Mouse (Mus musculus): ENCODE results near the gene Slc22a20. TPM values are rescaled to one million over a fixed set of nuclear protein-coding genes. Genes with fewer than 3 reads are reported as not detected.
A peak's percentile ranks its signal among the peaks of the same experiment; 100 is the strongest.

Slc22a20 gene
- polyA plus RNA-seq, 1 experiment from 2014 or later: not detected

DNA sequence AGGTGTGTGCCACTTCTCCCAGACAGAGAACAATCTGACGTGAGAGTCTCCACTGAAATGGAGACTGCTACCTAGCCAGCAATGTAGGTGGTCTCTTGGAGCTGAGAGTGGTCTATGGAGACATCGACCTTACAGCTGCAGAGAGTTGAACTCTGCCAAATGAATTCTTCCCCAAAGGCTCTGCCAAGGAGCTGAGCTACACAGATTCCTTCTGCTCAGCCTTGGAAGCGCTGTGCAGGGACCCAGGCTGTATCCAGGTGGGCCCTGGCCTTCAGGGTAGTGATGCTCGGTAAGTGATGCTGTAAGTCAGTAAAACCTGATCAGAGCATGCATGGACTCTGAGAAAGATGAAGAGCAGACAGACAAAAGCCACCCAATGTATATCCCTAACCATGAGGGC lies 10.8 kb downstream of the Slc22a20 start:
- Histone ChIP-seq H3K4me3 (ENCODE audit: inconsistent target) (no peak overlapping the region), H3K79me2 (ENCODE audit: inconsistent target) (no peaks in the 10 kb centered on the region)
- WGBS (ENCODE audit: missing documents): 85% methylated on average over 4 of the region's 4 CpGs

DNA sequence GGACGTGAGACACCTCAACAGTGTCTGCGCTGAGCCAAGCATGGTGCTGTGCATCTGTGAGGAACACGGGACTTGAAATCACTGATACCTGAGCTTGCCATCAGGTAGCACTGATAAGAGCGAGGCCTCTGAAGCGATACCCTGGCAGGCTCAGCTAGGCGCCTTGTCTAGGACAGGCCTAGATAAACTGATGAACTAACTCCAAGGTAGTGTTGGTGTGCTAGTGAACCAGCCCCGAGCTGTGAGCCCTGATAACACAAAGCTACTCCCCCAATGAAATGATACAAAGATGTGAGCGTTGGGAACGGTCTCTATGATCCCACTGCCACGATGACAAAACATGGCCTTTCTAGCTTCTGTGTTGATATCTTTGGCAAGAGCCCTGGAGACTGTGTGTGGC lies 18.3 kb downstream of the Slc22a20 start:
- Histone ChIP-seq H3K36me3 (ENCODE audit: inconsistent target) (no peaks in the 10 kb centered on the region), H3K27ac (no peak overlapping the region), H3K79me2 (ENCODE audit: inconsistent target) (peaks cover 11% of the 10 kb centered on the region), H3K4me3 (ENCODE audit: inconsistent target) (no peak overlapping the region)
- 95% methylated on average over 10 of the region's 10 CpGs for WGBS (ENCODE audit: missing documents)

More for the DNA sequence above, 10.8 kb downstream of the Slc22a20 start:
- Histone ChIP-seq H3K36me3 (ENCODE audit: inconsistent target) (no peaks in the 10 kb centered on the region), H3K27ac (no peak overlapping the region)

- Histone ChIP-seq H3K79me2 (ENCODE audit: inconsistent target) (peaks cover 20% of the 10 kb centered on the region), H3K27ac (no peak overlapping the region), H3K36me3 (ENCODE audit: inconsistent target) (no peaks in the 10 kb centered on the region), H3K4me3 (ENCODE audit: inconsistent target) (no peak overlapping the region)
- 78% methylated on average over 6 of the region's 6 CpGs for WGBS (ENCODE audit: missing documents)
Measured at GRCm38 (mm10) chr19:5966786-5967185, 19.2 kb downstream of the Slc22a20 start.

GRCm38 (mm10) chr19:5965910-5966309 lies 20.0 kb downstream of the Slc22a20 start:
- Histone ChIP-seq H3K4me3 (ENCODE audit: inconsistent target) (no peak overlapping the region), H3K79me2 (ENCODE audit: inconsistent target) (peaks cover 29% of the 10 kb centered on the region), H3K27ac (no peak overlapping the region), H3K36me3 (ENCODE audit: inconsistent target) (no peaks in the 10 kb centered on the region)
- WGBS (ENCODE audit: missing documents): 100% methylated on average over 2 of the region's 2 CpGs

DNA sequence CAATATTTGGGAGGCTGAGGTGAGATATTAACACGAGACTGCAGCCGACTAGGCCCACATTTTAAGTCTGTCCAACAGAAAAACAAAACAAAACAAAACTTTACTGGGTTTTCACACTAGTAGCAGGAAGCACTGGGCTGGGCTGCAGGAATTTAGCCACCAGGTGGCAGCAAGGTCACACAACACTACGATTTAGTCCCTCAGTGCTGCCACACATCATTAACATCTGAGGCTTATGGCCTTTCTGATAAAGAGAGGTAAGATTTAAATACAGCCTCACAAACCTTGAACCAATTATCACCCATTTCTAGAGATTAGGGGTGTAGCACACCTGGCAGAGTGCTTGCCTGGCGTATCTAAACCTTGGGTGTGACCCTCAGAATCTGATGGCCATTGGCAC lies 20.7 kb downstream of the Slc22a20 start:
- Histone ChIP-seq H3K4me3 (ENCODE audit: inconsistent target) (no peak overlapping the region), H3K36me3 (ENCODE audit: inconsistent target) (no peaks in the 10 kb centered on the region), H3K27ac (peak overlapping the region; percentile 59; the same call in 1 of the 2 replicates), H3K79me2 (ENCODE audit: inconsistent target) (peaks cover 34% of the 10 kb centered on the region)
- WGBS (ENCODE audit: missing documents): 21% methylated on average over 4 of the region's 4 CpGs

DNA sequence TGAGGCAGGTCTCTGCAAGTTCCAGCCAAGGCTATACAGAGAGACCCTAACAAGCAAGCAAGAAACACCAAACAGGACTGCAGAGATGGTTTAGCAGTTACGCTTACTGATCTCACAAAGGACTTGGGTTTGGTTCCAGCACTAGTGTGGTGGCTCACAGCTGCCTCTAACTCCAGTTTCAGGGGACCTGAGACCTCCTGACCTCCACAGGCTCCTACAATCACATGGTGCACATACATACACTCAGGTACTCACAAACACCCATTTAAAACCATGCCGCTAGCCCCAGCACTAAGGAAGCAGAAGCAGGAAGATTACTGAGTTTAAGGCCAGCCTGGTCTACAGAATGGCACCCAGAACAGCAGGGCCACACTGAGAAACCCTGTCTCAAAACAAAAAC lies 21.1 kb downstream of the Slc22a20 start:
- 100% methylated on average over 2 of the region's 2 CpGs for WGBS (ENCODE audit: missing documents)
- peaks cover 34% of the 10 kb centered on the region for H3K79me2 ChIP-seq (ENCODE audit: inconsistent target)
- H3K27ac ChIP-seq: peak overlapping the region; percentile 59
- peak overlapping the region; percentile 74 for H3K4me3 ChIP-seq (ENCODE audit: inconsistent target)
- H3K36me3 ChIP-seq (ENCODE audit: inconsistent target): no peaks in the 10 kb centered on the region

GRCm38 (mm10) chr19:5963883-5964562 lies 21.9 kb downstream of the Slc22a20 start, which contains the start of gene Pola2:
Gene Pola2 (minus strand): TSS chr19:5964202.
- peak within 1 kb of the TSS; percentile 74 for H3K4me3 ChIP-seq (ENCODE audit: inconsistent target)
- peaks cover 3% of the 10 kb centered on the region; the same call in 1 of the 2 replicates for H3K36me3 ChIP-seq (ENCODE audit: inconsistent target)

DNA sequence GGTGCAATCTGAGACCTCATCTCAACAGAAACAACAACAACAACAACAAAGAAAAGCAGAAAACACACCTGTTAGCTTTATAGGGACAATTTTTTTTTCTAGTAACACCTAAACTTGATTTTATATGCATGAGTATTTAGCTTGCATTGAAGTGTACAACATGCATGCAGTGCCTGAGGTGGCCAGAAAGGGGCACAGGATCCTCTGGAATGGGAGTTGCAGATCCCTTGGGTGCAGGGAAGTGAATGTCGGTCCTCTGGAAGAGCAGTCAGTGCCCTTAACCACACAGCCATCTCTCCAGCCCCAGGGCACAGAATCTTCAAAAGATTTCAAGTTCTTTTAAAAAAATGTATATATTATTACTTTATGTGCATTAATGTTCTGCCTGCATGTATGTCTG lies 23.3 kb downstream of the Slc22a20 start:
- Histone ChIP-seq H3K4me3 (ENCODE audit: inconsistent target) (peak overlapping the region; percentile 74), H3K79me2 (ENCODE audit: inconsistent target) (peaks cover 34% of the 10 kb centered on the region), H3K36me3 (ENCODE audit: inconsistent target) (peaks cover 15% of the 10 kb centered on the region; the same call in 1 of the 2 replicates), H3K27ac (no peak overlapping the region)
- WGBS (ENCODE audit: missing documents): 25% methylated on average over 1 of the region's 1 CpGs

More at GRCm38 (mm10) chr19:5963883-5964562, 21.9 kb downstream of the Slc22a20 start, which contains the start of gene Pola2:
- under 1% methylated on average over 50 of the region's 50 CpGs for WGBS (ENCODE audit: missing documents)
- Histone ChIP-seq H3K79me2 (ENCODE audit: inconsistent target) (peaks cover 34% of the 10 kb centered on the region), H3K27ac (peak within 1 kb of the TSS; percentile 59)

GRCm38 (mm10) chr19:5957371-5957770 lies 28.6 kb downstream of the Slc22a20 start:
- whole genome bisulfite sequencing (ENCODE audit: missing documents): 97% methylated on average over 5 of the region's 5 CpGs
- H3K27ac ChIP-seq: no peak overlapping the region
- no peak overlapping the region for H3K4me3 ChIP-seq (ENCODE audit: inconsistent target)
- H3K36me3 ChIP-seq (ENCODE audit: inconsistent target): peaks cover 24% of the 10 kb centered on the region; the same call in 1 of the 2 replicates
- H3K79me2 ChIP-seq (ENCODE audit: inconsistent target): peaks cover 20% of the 10 kb centered on the region

DNA sequence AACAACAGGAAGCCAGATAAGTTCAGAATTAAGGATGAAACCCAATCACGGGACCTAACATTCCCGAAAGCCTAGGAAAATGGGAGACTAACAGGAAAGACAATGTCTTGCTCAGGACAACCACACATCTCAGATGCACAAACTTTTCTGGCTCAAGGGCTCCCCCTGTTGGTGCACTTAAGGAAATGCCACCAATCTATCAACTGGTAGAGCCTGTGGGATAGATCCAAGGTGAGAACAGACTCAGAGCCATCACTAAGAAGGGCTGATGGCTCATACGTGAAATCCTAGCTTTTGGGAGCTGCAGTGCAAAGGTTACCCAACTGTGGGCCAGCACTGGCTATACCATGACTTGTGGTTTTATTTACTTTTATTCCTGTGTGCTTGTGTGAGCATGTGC lies 29.3 kb downstream of the Slc22a20 start:
- Histone ChIP-seq H3K27ac (no peak overlapping the region), H3K4me3 (ENCODE audit: inconsistent target) (no peak overlapping the region), H3K36me3 (ENCODE audit: inconsistent target) (peaks cover 24% of the 10 kb centered on the region; the same call in 1 of the 2 replicates), H3K79me2 (ENCODE audit: inconsistent target) (peaks cover 13% of the 10 kb centered on the region)
- WGBS (ENCODE audit: missing documents): 37% methylated on average over 3 of the region's 3 CpGs

GRCm38 (mm10) chr19:5955704-5956670 lies 30.0 kb downstream of the Slc22a20 start:
- Histone ChIP-seq H3K4me3 (ENCODE audit: inconsistent target) (no peak overlapping the region), H3K27ac (no peak overlapping the region), H3K79me2 (ENCODE audit: inconsistent target) (peaks cover 6% of the 10 kb centered on the region; the same call in 1 of the 2 replicates), H3K36me3 (ENCODE audit: inconsistent target) (peaks cover 31% of the 10 kb centered on the region; the same call in 1 of the 2 replicates)
- 96% methylated on average over 28 of the region's 28 CpGs for WGBS (ENCODE audit: missing documents)

GRCm38 (mm10) chr19:5954936-5955335 lies 31.0 kb downstream of the Slc22a20 start:
- Histone ChIP-seq H3K27ac (no peak overlapping the region), H3K4me3 (ENCODE audit: inconsistent target) (no peak overlapping the region), H3K79me2 (ENCODE audit: inconsistent target) (no peaks in the 10 kb centered on the region), H3K36me3 (ENCODE audit: inconsistent target) (peaks cover 42% of the 10 kb centered on the region; the same call in 1 of the 2 replicates)
- WGBS (ENCODE audit: missing documents): 97% methylated on average over 10 of the region's 10 CpGs

- 92% methylated on average over 22 of the region's 22 CpGs for WGBS (ENCODE audit: missing documents)
Measured at GRCm38 (mm10) chr19:5954031-5954710, 31.8 kb downstream of the Slc22a20 start.

DNA sequence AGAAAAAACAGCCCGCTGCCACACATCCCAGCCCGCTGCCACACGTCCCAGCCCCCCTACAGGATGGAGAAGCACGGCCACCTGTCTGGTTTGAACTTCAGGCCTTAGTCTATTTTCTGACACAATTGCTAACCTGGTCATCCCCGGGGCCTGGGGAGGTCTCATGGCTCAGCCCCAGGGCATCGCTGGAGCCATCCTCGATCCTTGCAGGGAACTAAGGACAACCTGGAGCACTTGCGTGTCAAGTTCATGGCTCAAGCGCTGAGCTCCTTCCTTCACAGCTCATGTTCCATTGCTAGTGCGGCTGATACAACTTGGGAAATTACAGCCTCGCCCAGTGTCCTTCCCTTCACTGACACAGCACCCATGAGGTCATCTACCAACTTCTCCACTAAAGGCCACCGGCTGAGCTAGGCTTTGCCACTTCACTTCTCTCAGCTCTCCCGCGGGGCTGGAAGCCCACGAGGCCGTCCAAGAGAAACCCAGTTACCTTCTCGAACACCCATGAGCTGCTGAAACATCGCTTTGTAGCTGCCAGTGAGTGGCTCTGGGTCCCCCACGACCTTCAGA lies 32.7 kb downstream of the Slc22a20 start:
- Histone ChIP-seq H3K36me3 (ENCODE audit: inconsistent target) (peaks cover 42% of the 10 kb centered on the region; the same call in 1 of the 2 replicates), H3K27ac (no peak overlapping the region), H3K79me2 (ENCODE audit: inconsistent target) (no peaks in the 10 kb centered on the region), H3K4me3 (ENCODE audit: inconsistent target) (no peak overlapping the region)
- WGBS (ENCODE audit: missing documents): 97% methylated on average over 17 of the region's 19 CpGs

More at GRCm38 (mm10) chr19:5954031-5954710, 31.8 kb downstream of the Slc22a20 start:
- no peak overlapping the region for H3K4me3 ChIP-seq (ENCODE audit: inconsistent target)
- H3K36me3 ChIP-seq (ENCODE audit: inconsistent target): peaks cover 48% of the 10 kb centered on the region; the same call in 1 of the 2 replicates
- no peak overlapping the region for H3K27ac ChIP-seq
- H3K79me2 ChIP-seq (ENCODE audit: inconsistent target): no peaks in the 10 kb centered on the region
